Mouse (Mus musculus) cerebellum, postnatal 14 days (tissue): ENCODE measurements around the gene Dgkz.
A peak's percentile ranks its signal among the peaks of the same experiment; 100 is the strongest.

Experiments
- DNase-seq, 2 experiments: peaks; one replicate each; pipeline ENCODE4 v3.0.0; 2021; ENCODE audit warnings: mixed read lengths in 2 of 2

Gene Dgkz

DNA sequence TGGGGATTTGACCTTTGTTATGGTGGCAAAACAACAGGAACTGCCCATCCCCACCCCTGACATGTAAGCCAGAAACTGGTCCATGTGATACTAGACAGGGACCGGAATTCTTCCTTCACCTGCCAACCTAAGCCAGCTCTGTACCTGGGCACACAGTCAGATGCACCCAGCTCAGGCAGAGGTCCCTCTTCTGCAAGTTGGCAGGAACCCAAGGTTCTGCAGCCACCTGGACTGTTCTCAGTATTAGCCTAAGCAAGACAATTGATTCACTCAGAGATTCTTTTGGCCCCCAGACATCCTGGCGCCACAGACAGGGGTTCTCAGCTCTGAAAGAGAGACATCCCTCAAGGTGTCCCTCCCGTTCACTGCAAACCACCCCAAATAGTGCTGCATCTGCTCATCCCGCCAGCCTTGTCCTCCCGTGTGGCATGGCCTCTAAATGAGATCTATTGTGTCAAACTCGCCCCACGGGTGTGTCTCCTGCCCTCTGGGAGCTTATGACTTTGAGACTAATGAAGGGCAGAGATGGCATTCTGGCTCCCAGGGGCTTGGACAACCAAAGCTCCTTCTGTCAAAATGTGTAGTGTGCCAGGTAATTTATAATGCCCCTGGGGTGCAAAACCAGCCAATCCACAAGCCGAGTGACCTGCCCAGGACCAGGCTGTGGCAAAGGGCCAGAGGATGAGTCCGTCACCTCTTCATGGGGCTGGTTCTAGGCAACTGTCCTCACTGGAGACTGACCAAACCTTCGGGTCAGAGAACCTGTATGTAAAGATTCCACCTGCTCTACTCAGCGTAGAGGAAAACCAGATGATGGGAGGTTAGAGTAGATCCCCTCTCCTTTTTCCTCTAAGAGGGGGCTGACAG is 15.9 kb downstream of the Dgkz start:
- peak; percentile 88 to 92 for DNase-seq

DNA sequence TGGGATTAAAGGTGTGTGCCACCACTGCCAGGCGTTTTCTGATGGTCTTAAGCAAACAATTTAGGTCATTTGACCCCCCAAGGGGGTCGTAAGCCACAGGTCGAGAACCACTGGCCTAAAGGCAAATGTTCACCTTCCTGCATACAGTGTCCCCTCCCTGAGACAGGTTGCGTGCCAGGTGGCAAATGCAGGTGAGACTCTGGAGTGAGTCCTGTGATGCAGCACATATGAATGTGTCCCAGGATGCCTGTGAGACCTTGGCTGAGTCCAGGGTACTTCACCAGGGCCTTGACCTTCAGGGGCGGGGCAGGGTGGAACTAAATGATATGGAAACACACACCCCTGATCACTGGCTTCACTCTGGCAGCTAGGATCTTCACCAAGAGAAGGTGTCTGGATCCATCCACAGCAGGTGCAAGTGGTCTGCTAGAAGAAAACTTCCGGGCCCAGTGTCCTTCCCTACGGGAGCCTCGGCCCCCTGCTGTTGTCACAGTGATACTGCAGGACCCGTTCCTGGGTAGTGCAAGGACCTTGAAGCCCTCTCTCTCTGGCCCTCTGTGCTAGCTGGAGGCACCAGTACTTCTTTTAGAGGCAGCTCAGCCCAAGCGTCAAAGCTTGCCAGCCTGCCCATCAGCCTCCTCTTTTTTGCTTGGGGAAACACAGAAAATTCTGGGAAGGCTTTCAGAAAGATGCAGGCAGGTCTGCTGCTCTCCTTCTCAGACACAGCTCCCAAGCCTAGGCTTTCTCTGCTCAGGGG is 16.8 kb downstream of the Dgkz start:
- peak; percentile 65 to 79 for DNase-seq

DNA sequence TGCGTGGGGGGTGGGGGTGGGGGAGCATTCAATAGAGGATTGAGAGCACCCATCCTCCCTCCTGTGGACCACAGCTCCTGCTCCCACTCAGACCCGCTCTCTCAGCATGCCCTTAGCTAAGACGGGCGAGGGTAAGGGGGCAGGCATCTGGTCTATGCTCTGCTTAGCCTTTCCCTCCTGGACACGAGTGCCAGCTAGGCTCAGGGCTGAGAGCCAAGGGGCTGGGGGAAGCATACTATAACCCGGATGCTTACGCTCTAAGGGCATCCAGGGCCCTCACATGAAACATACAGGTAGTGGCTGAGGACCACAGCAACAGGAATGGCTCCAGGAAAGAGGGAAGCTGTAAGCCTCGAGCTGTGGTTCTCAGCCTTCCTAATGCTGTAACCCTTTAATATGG is 17.6 kb downstream of the Dgkz start:
- peak; percentile 39 to 64 for DNase-seq

DNA sequence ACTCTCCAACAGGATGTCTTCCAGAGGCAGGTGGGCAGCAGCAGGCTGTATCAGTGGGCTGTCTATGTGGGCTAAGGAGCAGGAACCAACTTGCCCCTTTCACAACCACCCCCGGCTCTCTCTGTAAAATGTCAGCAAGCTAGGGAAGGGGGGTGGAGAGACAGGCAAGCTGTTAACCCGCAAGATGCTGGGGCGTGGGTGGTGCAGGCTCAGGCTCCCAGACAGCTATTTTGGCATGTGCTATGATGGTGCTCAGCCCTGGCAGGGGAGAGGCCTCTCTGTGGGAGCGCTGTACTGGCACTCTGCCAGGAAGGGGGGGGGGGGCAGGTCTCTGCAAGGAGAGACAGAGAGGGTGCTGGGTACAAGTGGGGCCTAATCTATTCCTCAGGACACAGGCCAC is 18.6 kb downstream of the Dgkz start:
- peak in 1 of 2 experiments; percentile 68 for DNase-seq

DNA sequence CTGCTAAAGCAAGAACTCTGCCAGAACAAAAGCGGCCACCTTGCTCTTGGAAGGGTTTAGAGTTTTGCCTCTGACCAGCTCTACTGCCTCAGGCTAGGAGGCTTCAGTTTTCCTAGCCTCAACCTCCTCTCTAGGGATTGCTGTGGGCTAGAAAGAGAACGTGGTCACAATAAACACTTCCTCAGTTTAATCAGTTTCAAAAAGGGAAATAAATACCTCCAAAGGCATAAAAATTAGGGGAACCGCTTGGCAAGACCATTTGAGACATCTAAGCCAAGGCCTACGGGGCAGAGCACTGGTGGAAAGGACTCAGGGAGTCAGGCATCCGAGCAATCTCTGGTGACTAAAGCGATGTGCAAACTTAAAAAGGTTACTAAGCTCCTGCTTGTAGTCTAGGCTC is 19.8 kb downstream of the Dgkz start:
- DNase-seq: no peak

DNA sequence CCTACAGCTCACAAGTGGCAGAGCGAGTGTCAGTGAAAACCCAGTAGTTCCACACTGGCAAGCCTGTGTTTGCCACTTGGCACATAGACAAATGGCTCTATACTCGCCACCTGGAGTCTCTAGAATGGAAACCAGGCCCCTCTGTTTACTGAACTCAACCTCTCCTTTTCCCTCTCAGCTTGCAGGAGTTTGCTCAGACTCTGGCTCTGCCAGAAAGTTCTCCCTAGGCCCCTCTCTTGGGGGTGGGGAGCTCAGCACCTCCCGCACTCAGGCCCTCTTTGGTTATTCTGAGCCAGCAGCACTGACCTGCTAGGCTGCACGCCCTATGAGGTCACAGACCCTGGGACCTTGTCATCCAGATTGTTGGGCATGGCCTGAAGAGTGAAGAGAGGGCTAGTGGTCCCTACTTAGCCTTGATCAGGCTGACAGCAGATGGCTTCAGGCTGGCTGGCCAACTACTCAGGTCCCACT is 20.5 kb downstream of the Dgkz start:
- peak; percentile 54 to 75 for DNase-seq

DNA sequence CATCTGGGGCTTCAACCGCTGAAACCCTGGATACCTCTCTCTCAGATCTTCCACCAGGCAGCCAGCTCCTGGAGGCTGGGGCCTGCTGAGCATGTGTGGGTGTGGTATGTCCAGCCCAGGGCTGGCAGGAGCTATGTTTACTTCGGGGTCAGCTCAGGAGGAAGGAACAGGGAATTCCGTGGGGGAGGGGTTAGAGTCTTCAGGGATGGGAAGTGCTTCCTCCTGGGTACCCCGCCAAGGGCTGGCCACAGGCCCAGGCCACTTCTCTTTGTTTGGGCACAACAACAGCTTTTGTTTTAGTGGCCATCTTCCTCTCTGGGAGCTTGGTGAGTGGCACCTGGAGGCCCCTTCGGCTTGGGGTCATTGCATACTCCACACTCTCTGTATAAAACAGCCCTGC is 21.8 kb downstream of the Dgkz start:
- peak in 1 of 2 experiments; percentile 65 for DNase-seq

DNA sequence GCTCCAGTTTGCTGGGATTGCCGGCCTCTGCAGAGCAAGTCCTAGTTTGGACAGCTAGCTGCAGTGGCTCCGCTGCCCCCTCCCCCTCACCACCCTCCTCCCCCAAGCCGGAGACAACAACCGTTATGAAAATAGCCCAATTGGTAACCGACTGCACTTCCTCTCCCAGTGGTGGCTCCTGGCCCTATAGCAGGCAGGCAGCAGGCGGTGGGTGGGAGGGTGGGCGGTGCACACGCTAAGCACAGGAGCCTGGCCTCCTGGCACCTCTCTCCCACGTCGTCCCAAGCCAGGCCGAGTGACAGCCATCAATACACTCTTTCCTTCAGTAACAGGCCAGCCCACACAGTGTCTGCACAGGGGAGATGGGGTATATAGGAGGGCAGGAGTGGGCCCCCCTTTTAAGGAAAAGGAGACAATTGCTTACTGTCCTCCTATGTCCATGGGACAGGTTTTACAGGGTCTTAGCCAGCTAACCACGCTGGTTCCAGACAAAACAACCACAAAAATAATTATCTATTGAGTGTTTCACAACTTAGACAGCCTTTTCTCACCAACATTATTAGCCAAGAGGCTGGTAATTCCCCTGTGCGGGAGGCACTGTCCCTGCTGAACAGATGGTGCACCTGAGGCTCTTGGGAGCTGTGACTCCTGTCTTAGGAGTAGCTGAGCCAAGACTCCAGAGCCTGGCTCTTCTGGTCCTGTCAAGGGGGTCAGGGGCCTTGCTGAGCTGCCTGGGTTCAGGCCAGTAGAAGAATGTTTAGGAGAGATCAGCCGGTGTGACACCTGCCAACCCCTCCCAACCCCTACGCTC is 25.2 kb downstream of the Dgkz start:
- DNase-seq: peak; percentile 77 to 87

DNA sequence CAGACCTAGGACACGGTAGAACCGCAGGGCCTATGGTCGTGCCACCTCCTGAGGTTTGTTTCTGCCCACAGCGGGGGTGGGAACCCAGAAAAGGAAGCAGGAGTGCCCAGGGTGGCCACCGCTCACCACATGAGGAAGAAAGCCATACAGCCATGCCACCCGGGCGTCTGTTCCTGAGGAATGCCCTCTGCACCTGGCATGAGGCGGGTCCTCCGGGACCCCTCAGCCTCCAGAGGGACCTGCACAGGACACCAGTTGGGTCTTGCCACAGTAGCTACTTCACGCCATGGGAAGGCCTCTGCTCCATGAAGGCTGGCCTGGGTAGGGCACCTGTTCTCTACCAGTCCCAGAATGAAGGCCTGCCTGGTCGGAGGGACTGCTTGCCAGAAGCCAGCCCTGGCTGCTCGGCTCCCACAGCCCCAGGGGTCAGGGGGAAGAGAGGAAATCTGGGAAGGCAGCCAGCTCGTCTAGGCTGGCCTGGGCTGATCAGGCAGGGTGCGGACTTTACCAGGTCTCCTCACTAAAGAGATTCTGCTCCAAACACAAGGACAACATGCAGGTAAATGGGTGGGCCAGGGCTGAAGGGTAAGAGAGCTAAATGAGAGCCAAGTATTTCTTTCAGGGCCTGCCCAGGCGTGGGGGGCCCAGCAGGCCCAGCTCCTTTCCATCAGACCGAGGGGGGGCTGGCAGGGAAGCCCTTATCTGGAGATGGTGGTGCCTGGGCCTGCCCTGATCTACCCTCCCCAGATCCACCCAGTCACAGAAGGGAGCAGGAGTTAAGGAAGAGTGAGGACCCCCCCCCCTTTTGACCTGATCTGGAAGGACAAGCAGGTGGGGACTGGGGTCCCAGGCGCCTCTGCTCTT is 26.0 kb downstream of the Dgkz start:
- DNase-seq: peak; percentile 81 to 88

DNA sequence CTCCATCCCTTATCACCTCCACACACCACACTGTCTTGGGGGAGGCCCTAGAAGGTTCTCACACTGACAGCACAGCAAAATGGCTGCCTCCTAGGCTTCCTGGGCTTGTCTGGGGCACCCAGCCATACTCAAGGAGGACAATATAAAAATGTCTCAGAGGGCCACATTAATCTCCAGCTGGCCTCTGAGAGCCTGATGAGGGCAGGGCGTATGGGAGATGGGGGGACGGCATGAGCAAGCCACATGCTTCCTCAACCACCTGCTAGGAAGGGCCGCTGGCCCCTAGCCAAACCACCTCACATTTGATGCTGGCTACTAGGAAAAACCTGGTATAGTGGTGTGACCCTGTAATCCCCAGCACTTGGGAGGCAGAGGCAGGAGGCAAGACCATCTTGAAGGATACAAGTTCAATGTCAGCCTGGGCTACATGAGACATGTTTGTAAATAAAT is 26.8 kb downstream of the Dgkz start:
- peak in 1 of 2 experiments; percentile 63 for DNase-seq

DNA sequence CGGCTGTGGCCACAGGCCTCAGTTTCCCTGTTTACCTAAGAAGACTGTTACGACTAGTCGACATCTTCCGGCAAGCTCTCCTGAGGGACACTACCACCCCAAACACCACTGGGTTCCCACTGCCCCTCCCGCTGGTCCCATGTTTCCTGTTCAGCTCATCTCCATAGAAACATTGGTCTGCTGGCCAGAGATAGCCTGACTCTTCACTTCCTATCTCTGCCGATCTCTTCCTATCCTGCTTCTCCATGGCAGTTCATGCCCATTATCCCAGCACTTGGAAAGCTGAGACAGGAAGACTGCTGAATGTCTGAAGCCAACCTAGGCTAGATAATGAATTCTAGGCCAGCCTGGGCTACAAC is 27.5 kb downstream of the Dgkz start:
- DNase-seq: no peak

DNA sequence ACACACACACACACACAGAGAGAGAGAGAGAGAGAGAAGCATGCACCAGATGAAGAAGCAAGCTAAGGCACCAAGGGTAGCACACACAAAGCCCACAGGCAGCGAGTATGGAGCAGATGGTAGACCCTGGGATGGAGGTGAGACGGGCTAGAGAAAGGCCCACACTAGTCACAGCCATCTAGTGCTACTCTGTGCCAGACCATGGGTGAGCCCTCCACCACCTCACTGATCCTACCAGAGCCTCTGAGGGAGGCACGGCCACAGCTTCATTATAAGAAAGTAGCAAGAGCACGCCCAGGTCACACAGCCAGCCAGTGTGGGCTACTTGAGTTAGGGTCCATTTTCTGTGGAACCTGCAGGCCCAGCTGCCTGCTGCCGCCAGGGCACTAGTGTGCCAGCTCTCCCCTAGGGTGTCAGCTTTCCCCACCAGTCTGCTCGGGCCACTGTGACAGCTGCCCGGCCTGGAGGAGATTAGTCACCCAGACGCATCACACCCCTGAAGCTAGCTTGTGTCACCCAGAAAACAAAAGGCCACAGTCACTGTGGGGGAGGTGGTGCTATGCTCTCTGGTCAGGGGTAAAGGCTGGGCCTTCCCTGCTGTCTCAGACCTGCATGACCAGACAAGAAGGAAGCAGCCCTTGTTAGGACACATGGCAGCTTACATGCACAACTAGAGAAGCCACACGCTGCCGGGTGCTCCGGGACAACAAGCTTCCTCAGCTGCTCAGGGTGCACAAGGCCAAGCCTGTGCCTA is 28.1 kb downstream of the Dgkz start:
- peak; percentile 61 to 66 for DNase-seq

DNA sequence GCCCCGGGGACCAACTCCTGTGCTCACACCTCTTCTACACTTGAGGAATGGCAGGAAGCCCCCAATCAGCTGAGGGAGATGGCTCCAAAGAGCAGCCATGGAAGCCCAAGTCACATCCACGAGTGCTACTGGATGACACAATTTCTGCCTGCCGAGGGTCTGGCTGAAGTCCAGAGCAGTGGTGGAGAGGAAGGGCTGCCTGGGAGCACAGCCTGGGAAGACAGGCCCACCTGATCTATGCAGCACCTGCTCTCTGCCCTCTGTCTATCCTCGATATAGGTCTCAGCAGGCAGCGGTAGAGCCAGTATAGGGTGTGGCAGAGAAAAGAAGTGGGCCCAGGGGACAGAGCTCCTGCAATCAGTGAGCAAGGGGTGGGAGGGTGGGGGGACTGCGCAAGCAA is 28.8 kb downstream of the Dgkz start:
- peak; percentile 75 to 80 for DNase-seq

DNA sequence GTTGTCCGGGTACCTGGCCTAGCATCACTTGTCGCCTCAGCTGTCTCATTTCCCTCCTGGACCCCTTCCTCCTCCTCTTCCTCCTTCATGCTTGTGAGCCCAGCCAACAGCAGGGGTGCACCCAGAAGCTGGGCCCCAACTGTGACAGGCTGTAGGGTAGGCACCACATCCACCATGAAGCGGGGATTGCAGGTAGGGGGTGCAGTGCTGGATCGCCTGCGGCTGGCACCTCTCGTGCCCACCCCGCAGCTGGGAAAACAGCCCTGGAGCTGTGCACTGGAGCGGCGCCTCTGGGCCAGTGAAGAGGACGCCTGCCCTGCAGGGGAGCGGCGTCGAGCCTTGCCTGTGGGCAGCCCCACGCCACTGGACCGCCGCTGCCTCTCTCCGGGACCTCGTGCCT is 30.2 kb downstream of the Dgkz start, which contains the start of gene Gm9821:
Gene Gm9821, plus strand, starts transcription at position 221 of the 400 bp plus-strand sequence.
- DNase-seq: no peak

DNA sequence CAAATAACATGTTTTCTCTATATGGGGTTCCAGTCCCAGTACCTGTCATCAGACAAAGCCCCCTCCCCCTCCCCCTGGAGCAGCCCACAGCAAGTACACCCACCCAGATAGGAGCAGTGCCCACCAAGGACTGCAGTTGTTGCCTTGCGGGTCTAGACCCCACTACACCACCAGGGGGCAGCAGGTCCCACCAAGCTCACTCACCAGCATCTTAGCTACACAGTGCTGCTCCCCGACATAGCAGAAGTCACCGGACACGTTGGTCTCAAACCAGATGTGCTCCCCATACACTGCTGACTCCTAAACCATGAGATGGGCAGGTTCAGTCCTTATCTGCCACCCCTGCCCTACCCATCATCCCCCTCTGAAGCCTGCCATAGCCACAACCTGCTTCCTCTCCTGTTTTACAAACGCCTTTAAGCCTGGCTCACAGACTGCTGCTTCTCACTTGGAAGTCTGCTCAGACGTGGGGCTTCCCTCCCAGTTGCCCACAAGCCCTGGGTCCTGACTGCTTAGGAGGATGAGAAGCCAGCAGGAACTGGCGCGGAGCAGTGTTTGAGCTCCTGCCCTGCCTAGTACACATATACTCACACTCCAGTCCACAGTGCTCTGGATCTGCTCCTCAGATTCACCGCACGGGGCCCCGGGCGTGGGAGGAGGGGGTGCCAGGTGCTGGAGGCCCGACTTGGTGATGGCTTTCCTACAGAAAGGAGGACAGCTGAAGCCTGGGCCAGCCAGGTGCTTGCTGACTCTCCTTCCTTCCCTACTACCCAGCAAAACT is 31.3 kb downstream of the Dgkz start:
- peak; percentile 90 to 91 for DNase-seq

DNA sequence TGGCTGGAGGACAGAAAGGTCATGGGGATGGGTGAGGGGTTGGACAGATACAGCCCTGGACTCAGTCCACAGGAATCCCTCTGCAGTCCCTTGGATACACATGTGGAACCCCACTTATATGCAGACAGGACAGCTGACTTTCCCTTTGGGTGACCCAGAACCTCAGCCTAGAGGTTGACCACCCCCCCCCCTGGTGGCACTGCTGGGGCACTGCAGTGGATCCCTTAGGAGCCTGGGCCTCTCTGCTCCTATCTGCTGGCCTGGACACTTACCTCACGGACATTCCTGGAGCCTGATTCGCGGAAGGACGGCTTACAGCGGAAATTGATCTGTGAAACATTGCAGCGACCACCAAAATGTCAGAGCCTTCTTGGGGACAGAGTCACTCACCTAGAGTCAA is 33.3 kb downstream of the Dgkz start:
- peak in 1 of 2 experiments; percentile 44 for DNase-seq

DNA sequence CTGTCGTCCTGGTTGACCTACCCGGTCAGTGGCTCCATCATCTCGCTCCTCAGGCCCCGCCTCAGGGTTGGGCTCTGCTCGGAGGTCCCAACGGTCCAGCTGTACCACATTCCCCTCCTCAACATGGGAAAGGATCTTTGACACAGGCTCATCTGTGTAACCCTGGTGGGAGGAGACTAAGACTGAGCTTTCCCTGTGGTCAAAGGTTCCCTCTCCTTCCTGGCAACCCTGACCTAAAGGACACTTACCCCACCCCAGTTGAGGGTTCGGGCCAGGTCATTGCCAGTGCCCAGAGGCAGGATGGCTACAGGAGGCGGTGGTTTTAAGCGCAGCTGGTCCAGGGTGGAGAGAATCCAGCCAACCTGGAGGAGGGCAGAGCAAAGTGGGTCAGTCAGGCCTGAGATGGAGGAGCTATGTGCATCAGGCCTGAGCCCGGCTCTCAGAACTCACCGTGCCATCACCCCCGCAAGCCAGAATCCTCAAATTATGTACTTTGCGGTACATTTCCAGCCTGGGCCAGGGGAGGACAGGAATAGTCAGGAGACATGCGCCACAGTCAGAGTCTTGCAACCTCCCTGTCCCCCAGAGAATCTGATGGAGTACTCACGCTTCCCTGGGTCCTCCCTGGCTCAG is 36.2 kb downstream of the Dgkz start:
- DNase-seq: no peak

DNA sequence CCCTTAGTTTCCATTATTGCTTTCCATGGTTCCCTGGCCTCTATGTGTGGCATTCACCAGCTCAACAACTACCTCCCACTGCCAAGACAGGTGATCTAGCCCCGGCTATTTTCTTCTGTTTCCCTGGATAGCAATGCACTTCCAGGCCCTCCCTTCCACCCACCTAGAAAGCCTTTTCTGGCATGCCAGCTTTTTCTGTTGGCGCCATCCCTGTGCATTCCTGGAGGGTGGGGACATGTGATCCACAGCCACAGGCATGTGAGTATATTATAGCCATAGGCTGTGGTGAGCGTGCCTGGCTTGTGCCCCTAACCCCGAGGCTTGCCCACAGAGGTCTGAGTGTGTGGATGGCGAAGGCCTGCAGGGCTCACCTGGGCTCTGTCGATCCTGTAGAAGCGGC is 39.5 kb downstream of the Dgkz start:
- DNase-seq: peak in 1 of 2 experiments; percentile 15

DNA sequence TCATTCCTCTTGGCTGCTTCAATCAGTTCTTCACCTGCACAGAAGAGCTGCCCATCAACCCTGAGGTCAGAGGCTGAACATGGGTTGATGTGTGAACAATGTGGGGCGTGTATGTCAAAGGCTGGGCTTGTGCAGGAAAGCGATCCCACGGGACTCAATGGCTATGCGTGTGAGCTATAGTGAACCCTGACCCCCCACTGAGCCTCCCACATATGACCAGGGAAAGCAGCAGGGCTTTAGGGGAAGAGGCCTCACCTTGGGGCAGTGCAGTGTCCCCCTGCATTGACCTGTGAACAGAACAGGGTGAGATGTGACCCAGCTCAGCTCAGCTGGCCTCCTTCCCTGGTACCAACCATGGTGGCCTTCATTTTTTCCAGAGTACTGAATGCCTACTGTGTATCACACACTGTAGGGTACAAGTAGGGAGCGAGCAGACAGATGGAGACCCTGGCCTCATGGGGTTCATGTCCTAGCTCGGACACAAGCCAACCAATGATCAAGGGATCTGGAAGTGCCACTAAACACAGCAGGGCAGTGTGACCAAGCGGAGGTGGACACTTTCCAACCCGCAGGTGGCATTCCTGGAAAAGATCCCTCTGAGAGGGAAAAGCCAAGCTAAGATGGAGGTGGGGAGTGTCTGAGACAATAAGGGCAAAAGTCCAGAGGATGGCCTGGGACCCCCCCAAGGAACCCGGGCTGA is 40.7 kb downstream of the Dgkz start:
- DNase-seq: peak; percentile 68 to 74
